Mouse (Mus musculus) adrenal gland, adult 18-20 months (tissue): ENCODE measurements at regions not wholly inside any gene's neighbourhood (a gene's known extent, or its start where the extent isn't known, plus 50 kb on each side); places are given as distances from the start of the nearest gene placed in this dataset.

ENCODE experiments used
- DNase-seq, 2 experiments: peaks; one replicate each; pipeline ENCODE4 v3.0.0; 2021 to 2022; ENCODE audit warnings: low spot score in 2 of 2

- no peak for DNase-seq
Observed at GRCm38 (mm10) chr3:83552516-83553139, 213.5 kb upstream of the Sfrp2 start.

DNA sequence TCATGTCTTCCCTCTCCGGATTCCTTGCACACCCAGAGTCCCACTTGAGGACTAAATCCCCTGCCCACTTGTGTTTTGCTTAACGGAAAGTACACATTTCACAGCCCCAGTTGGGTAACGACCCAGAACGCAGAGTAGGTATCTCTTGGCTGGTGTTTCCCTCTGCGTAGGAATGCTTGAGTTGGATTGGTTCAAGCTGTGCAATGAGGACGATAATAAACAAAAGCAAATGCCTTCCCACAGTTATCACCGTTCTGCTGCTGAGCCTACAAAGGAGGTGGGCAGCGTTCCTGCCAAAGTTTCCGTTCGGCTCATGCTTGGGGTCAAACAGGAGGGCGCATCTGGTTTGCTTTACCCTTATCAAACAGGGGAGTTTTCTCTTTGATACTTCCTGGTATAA is 212.3 kb upstream of the Sfrp2 start:
- DNase-seq, result no peak

DNA sequence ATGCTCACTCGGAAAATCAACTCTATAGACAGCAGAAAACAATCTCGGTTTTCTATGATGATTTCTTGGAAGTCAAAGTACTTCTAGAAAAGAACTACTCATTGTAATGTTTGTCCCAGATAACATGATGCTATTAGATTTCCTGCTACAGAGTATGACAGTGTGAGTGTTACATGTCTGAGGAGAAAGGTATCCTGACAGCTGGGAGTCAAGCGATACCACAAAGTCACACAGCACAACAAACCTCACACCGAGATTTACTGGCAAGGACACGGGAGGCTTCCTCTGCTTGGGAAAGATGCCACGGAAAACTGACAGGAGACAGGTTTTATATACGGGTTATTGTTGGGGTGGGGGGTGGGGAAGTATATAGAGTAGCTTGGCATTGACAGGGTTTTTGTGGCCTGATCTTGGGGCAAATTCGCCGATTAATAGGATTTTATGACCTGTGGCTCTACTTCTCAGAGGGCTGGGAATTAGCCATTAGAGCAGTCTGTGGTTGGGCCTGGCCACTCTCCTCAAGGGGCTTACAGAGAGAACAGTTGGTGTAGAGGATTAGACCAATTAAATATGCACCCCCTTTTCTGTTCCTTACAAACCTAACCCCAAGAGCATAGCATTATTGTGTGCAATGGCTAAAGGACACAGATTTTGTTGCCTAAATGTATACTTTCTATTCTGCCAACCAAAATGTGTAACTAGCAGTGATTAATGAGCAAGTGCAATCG is 209.2 kb upstream of the Sfrp2 start:
- DNase-seq, result no peak

GRCm38 (mm10) chr3:83562026-83562425 is 204.1 kb upstream of the Sfrp2 start:
- DNase-seq, result no peak

GRCm38 (mm10) chr3:83575526-83575925 is 190.6 kb upstream of the Sfrp2 start:
- no peak for DNase-seq

DNA sequence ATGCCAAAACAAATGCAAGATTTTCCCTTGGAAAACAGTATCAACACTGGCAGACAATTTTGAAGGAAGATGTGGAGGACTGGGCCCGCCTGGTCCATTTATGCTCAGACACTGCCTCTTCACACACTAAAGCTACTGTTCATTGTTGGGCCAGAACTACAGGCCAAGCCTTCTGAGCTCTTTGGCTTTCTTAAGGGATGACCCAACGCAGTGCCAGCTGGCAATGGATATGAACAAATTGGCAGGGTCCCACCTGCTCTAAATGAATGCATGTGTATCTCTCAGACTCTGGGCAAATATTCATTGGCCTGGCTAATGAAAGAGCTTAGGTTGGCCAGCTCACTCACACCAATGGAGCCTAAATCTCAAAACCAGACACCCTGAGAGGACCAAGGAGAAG is 190.0 kb upstream of the Sfrp2 start:
- DNase-seq, result no peak

DNA sequence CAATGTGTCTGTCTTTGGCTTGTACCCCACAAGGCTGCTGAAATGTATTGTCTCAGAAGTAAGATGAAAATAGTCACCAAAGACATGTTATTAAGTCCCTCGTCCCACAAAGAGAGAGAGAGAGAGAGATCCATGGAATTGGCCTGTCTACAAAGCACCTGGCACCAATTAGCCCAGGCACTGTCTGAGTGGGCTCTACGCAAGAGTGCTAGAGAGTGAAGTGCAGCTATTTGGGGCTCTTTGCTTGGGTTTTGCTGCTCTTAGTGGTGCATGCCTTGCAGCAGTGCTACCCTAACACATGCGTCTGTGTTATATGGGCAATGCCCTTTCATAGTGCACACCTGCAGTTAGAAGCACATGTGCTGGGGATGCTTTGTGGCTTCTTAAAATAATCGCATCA is 185.4 kb upstream of the Sfrp2 start:
- DNase-seq, result no peak

DNA sequence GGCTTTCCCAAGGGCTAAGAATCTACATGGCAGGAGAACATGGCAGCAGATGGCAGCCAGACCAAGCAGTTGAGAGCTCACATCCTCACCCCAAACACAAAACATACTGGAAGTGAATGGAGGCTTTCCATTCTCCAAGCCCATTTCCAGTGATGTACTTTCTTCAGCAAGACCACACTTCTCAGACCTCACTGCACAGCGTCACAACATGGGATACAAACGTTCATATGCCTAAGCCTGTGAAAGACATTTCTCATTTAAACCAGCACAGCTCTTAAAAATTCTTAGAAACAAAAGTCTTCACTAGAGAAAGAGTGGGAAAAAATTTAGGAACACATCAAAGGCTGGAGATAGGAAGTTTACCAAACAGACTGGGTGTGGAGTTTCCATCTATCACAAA is 183.9 kb upstream of the Sfrp2 start:
- DNase-seq, result no peak

DNA sequence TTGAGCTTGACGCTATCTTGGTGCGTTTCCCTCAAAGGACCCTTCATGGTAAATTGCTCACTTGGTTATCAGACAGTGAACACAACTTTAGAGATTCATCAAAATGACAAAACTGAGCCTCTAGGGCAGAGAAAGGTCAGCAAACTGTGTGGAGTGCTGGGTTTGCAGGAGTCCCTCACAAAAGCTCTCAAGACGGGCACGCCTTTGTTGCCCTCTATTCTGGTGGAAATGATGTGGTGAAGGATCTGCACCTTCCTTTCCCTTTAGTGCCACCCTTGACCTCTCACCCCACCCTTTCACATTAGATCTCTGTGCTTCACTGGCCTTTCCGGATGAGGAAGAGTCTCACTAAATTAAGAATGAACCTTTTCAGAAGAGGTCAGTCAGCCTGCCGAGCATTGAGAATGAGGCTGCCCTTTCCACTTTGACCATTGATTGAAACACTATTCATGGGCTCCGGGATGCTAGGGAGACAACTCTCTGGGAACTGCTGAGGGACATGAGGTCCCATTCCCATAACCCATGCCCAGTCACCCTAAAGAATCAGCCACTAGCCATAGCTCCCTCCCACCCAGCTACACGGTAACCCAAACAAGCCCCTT is 182.9 kb upstream of the Sfrp2 start:
- no peak for DNase-seq

- DNase-seq, result no peak
Observed at GRCm38 (mm10) chr3:83586086-83586485, 180.0 kb upstream of the Sfrp2 start.

DNA sequence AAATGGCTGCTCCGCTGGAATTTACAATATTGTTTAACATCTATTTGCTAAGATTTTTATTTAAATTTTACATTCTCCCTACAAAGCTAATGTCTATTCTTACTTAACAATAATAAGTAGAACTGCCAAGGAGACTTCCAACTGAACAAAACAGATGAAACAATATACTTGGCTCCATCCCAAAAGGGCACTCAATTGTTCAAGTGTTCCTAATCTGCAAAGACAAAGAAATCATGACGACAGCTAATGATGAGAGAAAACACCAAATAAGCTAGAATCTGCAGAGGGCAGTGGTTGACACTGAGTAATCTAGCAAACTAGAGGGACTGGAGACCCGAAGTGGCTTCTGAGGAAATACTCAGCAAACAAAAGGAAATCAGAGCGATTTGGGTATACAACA is 179.6 kb upstream of the Sfrp2 start:
- no peak for DNase-seq

DNA sequence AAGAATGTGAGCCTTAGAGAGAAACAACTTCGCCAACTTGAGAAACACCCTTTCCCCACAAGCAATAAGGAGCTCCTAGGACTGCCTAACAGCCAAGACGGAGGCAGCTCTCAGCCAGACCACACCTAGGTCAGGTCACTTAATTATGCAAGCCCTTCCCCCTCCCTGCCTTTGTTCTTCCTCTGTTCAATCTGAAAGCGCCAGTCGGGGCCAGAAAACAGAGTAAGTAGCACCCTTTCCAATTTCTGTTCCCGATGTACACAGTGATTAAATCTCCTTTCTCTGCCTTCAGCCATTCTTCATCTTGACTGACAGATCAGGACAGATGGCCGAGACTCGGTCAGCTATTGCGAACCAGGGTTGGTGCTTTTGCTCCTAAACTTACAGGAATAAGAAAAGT is 177.0 kb upstream of the Sfrp2 start:
- no peak for DNase-seq

DNA sequence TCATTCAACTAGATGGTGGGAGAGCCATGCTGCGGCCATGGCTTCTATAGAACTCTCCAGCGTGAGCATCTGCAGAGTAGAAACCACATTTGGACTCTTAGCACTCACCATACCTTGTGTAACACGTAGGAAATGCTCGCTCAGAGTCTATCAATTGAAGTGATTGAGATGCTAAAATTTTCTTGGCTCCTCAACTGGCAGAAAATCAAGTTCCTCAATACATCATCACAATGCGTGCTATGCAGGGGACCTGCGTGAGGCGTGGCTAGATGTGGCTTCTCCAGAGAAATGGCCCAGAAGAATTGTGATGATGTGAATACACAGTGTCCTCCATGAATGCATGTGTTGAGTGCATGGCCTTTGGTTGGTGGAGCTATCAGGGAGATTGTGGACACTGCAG is 174.9 kb upstream of the Sfrp2 start:
- DNase-seq, result no peak

DNA sequence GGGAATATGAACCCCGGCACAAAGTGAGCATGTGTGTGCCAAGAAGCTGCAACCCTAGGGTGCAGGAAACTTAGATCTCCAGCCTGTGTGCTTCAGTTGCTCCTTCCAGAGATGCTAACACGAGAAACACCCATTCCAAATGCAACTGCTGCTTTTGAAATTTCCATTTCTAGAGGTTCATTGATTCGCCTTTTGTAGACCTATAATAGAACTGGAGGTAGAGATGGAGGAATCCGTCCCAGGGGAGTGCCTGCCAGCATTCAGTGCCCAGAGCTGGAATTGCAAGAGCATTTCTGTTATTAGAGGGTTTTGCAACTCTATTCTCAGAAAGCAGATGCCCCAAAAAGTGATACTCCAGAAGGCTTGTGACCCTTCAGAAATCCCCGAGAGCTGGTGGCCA is 172.8 kb upstream of the Sfrp2 start:
- DNase-seq, result no peak

GRCm38 (mm10) chr3:83601506-83601905 is 164.6 kb upstream of the Sfrp2 start:
- DNase-seq, result no peak

DNA sequence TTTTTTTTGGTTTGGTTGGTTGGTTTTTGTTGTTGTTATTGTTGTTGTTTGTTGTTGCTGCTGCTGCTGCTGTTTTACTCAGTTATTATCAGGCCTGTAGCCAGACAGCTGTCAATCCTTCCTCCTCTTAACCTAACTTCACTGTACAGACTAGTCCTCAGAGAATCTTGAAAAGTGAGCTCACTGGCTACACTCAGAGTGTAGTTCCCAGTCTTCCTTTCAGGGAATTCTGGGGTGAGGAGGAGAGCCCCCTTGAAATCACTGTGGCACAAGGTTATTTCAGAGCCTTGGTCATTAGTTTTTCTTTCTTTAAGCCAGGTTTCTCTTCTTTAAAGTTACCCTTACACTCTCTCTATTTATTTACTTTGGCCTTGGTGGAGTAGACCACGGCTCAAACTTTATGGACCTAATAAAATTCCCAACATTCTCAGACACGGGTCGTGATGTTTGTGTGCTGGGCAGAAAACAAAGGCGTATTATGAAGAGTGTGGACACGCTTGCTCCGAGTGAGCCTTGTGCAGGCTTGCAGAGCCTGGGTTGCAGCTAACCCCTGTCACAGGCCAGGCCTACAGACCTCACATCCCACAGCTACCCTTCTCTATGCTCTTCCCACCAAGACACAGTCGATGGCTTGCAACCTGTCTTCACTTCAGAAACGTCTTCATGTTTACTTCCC is 156.9 kb upstream of the Sfrp2 start:
- no peak for DNase-seq

DNA sequence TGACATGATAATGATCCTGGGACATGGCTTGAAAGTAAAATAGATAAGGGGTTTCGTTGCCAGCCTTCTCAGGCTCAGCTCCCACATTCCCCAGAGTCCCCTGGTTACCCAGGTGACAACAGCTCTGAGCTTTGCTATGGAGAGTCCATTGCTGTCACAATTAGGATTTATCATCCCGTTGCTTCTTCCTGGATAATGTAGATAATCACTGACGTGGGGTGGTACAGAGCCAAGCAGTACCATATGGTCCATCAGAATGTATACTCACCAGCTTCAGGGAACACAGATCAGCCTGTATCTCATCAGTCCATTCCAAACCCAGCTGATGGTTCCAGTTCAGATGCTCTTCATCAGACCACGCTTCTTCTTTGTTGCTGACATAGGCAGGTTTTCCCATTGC is 145.7 kb upstream of the Sfrp2 start:
- DNase-seq, result no peak

DNA sequence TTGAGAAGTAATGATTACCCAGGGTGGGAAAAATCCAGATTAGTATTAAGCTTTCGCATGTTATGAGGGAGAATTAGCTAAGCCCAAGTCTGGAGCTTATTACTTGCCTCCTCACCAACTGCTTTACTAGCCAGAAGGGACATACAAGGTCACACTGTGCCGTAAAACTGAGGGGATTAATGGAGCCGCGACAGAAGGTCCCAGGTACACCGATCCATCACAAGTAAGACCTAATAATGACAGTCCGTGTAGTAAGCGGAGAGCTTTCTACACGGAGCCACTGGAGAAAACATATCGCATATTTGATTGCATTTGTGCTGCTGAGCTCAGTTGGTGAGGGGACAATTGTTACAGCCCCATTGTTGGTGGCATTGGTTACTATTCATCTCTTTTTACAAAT is 133.1 kb upstream of the Sfrp2 start:
- DNase-seq, result no peak

DNA sequence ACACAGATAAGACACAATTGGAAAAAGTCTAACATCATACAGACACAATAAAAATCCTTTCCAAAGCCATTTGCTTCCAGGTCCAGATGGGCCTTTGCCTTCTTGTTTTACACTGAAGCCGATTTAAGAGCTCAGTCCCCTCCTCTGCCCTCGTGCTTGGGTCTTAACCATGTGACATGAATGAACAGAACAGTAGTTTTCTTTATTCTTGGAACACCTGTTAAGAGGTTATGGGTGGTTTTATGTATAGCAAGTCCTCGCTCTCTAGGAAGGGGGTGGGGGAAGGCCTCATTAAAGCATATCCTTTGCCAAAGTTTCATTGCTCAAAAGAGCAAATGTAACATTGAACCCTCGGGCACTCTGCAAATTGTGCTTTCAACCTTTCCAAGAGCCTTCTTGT is 125.7 kb upstream of the Sfrp2 start:
- DNase-seq, result no peak

- no peak for DNase-seq
Observed at GRCm38 (mm10) chr3:83663716-83664115, 102.4 kb upstream of the Sfrp2 start.

- no peak for DNase-seq
Observed at GRCm38 (mm10) chr3:83676147-83676546, 90.0 kb upstream of the Sfrp2 start.

DNA sequence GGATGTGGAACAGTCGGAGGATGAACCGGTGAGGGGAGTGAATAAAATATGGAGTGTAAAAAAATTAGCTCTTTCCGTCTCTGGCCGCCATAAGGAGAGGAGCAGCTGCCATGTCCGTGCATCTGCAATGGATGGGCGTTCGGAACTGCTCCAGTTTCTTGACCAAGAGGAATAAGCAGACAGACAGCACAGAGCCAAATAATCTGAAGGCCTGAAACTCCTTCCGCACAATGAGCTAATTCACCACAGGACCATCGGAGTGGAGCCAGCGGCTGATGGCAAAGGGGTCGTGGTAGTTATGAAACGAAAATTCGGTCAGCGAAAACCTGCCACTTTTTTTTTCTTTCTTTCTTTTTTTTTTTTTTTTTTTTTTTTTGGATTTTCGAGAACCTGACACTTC is 79.5 kb upstream of the Sfrp2 start:
- DNase-seq, result no peak
